Mouse (Mus musculus): ENCODE measurements around the gene Rbfox3. TPM values are rescaled to one million over a fixed set of nuclear protein-coding genes. Genes with fewer than 3 reads are reported as not detected.

Gene Rbfox3
- polyA plus RNA-seq, 1 experiment from 2014 or later = 0.76 TPM

DNA sequence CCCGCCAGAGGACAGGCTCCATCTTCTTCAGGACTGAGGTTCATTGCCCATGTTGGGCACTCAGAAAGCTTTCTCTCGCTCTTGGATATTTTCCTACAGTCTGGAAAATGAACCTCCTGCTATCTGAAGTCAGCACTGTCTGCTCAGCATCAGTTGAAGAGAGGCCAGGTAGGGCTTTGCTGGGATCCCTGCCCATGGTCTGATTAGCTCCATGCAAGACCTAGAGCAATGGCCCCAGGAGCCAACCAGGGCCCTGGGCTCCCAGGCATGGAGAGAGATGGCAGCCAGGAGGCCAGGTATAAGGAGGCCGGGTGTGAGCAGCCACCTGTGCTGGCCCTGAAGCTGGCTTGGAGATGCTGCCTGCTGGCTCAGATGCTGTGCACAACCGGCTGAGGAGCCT is 198.6 kb downstream of the Rbfox3 start:
- DNase-seq (ENCODE audit: low spot score) = no peak

DNA sequence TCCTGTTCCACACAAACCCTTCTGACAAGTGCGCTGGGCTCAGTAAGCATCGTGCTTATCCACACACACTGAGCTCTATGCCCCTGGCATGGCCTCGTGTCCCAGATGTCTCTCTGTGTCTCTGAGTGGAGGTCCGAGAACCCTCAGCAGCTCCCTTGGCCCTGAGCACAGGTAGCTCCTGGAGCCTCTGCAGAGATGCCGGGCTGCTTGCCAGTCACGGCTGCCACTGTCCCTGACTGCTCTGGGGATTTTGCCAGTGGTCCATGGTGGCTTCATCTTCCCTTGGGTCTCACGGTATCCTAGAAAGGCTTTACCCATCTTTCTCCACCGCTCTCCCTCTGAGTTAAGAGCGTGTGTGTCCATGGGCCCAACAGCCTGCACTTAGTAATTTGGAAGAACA is 199.3 kb downstream of the Rbfox3 start:
- DNase-seq (ENCODE audit: low spot score) = no peak
- WGBS = 82% methylated on average over 9 of the region's 9 CpGs
- no peak overlapping the region for H3K27ac ChIP-seq (replicated peaks)
- no peak overlapping the region for H3K4me2 ChIP-seq (replicated peaks; ENCODE audit: low read depth)
- TF ChIP-seq CTCF (IDR thresholded peaks at IDR 0.05; ENCODE audit: low read depth) (no peak), EP300 (optimal IDR thresholded peaks at IDR 0.05) (no peak)
- ATAC-seq (ENCODE audit: low FRiP score, low TSS enrichment) = no peak
- H3K9me3 ChIP-seq (ENCODE audit: control insufficient read depth, low read length) = no peaks in the 10 kb centered on the region
- no peak overlapping the region for H3K4me3 ChIP-seq (ENCODE audit: low read depth, low read length)
- H3K9ac ChIP-seq (ENCODE audit: low read length) = no peak overlapping the region
- no peaks in the 10 kb centered on the region for H3K27me3 ChIP-seq (ENCODE audit: control insufficient read depth, insufficient read depth, low read length)
- H3K4me1 ChIP-seq (replicated peaks; ENCODE audit: control insufficient read depth, insufficient read depth) = no peaks in the 10 kb centered on the region
- no peaks in the 10 kb centered on the region for H3K36me3 ChIP-seq (ENCODE audit: control insufficient read depth, insufficient read depth, low read length)

More for the DNA sequence above, 198.6 kb downstream of the Rbfox3 start:
- no peak overlapping the region for H3K4me3 ChIP-seq (ENCODE audit: low read depth, low read length)
- no peaks in the 10 kb centered on the region for H3K4me1 ChIP-seq (replicated peaks; ENCODE audit: control insufficient read depth, insufficient read depth)
- TF ChIP-seq CTCF (IDR thresholded peaks at IDR 0.05; ENCODE audit: low read depth) = no peak
- no peak for TF ChIP-seq EP300 (optimal IDR thresholded peaks at IDR 0.05)
- no peaks in the 10 kb centered on the region for H3K36me3 ChIP-seq (ENCODE audit: control insufficient read depth, insufficient read depth, low read length)
- H3K4me2 ChIP-seq (replicated peaks; ENCODE audit: low read depth) = no peak overlapping the region
- ATAC-seq (ENCODE audit: low FRiP score, low TSS enrichment) = no peak
- WGBS = 73% methylated on average over 4 of the region's 4 CpGs
- H3K27ac ChIP-seq (replicated peaks) = no peak overlapping the region
- no peaks in the 10 kb centered on the region for H3K27me3 ChIP-seq (ENCODE audit: control insufficient read depth, insufficient read depth, low read length)
- H3K9ac ChIP-seq (ENCODE audit: low read length) = no peak overlapping the region
- H3K9me3 ChIP-seq (ENCODE audit: control insufficient read depth, low read length) = no peaks in the 10 kb centered on the region

DNA sequence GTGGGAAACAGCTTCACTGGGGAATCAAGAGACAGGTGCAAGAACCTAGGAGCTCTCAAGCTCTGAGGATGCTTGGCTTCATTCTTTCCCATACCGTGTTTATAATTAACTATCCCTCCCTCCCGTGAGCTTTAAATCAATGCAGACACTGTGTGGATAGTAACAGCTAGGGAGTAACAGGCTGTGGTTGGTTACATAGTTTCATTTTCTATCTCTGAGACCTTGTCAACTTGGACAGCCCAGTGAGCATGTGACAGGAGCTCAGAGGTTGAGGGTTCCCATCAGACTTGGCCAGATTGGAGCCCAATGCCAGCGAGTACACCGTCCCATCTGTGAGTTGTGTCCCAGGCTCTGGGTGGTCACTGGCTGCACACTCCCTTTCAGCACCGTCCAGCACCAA is 201.4 kb downstream of the Rbfox3 start:
- TF ChIP-seq CTCF (IDR thresholded peaks at IDR 0.05; ENCODE audit: low read depth) (no peak), EP300 (optimal IDR thresholded peaks at IDR 0.05) (no peak)
- ATAC-seq (ENCODE audit: low FRiP score, low TSS enrichment) = no peak
- H3K4me1 ChIP-seq (replicated peaks; ENCODE audit: control insufficient read depth, insufficient read depth) = no peaks in the 10 kb centered on the region

DNA sequence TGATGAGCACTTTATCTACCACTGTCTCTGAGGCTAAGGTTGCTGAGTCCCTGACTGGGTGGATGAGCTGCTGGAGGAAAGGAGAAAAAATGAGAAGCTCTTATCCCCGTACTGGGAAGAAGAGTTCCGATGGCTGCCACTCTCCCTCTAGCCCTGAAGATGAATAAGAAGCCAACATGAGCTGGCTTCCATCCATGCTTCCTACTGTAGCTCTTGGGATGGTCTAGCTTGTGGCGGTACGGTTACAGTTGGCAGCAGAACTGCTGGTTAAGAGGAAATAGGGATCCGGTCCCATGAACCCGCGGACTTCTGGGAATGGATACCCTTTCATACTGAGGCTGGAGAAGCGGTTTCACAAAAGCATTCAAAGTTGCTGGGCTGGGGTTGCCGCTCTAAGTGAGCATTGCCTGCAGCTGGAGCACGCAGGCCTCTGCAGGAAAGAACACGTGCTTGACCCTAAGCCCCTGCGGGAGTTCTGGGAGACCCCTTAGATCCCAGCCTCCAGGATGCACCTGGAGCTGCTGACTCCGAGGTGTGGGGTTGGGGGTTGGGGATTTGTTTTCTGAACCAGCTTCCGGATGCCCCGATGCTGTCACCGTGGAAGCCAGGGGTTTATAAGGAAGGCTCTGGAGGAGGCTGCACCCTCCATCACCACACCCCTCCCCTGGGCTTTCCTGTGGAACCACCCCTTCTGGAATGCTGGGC is 215.0 kb downstream of the Rbfox3 start:
- no peaks in the 10 kb centered on the region for H3K27me3 ChIP-seq (ENCODE audit: control insufficient read depth, insufficient read depth, low read length)
- H3K27ac ChIP-seq (replicated peaks) = no peak overlapping the region
- DNase-seq (ENCODE audit: low spot score) (no peak), ATAC-seq (ENCODE audit: low FRiP score, low TSS enrichment) (no peak)
- H3K9me3 ChIP-seq (ENCODE audit: control insufficient read depth, low read length) = no peaks in the 10 kb centered on the region
- WGBS = 46% methylated on average over 16 of the region's 16 CpGs
- no peak for TF ChIP-seq CTCF (IDR thresholded peaks at IDR 0.05; ENCODE audit: low read depth)
- TF ChIP-seq EP300 (optimal IDR thresholded peaks at IDR 0.05) = no peak
- H3K4me2 ChIP-seq (replicated peaks; ENCODE audit: low read depth) = no peak overlapping the region
- H3K4me1 ChIP-seq (replicated peaks; ENCODE audit: control insufficient read depth, insufficient read depth) = no peaks in the 10 kb centered on the region
- no peak overlapping the region for H3K4me3 ChIP-seq (ENCODE audit: low read depth, low read length)
- H3K36me3 ChIP-seq (ENCODE audit: control insufficient read depth, insufficient read depth, low read length) = no peaks in the 10 kb centered on the region
- no peak overlapping the region for H3K9ac ChIP-seq (ENCODE audit: low read length)

More for the DNA sequence above, 201.4 kb downstream of the Rbfox3 start:
- Histone ChIP-seq H3K27ac (replicated peaks) (no peak overlapping the region), H3K27me3 (ENCODE audit: control insufficient read depth, insufficient read depth, low read length) (no peaks in the 10 kb centered on the region), H3K9me3 (ENCODE audit: control insufficient read depth, low read length) (no peaks in the 10 kb centered on the region), H3K4me2 (replicated peaks; ENCODE audit: low read depth) (no peak overlapping the region), H3K36me3 (ENCODE audit: control insufficient read depth, insufficient read depth, low read length) (no peaks in the 10 kb centered on the region), H3K4me3 (ENCODE audit: low read depth, low read length) (no peak overlapping the region), H3K9ac (ENCODE audit: low read length) (no peak overlapping the region)
- DNase-seq (ENCODE audit: low spot score) = no peak
- 62% methylated on average over 5 of the region's 5 CpGs for whole genome bisulfite sequencing

DNA sequence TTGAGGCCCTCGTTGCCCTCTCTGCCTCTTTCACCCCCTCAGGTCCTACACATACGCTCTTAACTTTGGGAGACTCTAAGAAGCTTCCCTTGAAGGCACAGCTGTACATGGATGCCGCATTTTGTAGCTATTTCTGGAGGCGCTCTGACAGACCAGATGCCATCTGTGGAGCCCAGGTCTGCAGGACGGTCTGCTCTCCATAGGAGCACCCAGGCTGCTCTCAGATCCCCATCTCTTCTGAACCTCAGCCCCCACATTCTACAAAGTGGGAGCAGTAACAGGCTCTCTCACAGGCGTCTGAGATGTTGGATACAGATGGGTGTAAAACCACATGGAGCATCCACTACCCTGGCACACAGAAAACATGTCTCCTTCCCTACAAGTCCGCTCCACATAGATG is 218.1 kb downstream of the Rbfox3 start:
- DNase-seq (ENCODE audit: low spot score) (no peak), ATAC-seq (ENCODE audit: low FRiP score, low TSS enrichment) (no peak)
- 80% methylated on average over 7 of the region's 7 CpGs for WGBS
- H3K4me3 ChIP-seq (ENCODE audit: low read depth, low read length) = no peak overlapping the region
- no peak overlapping the region for H3K9ac ChIP-seq (ENCODE audit: low read length)
- no peak for TF ChIP-seq CTCF (IDR thresholded peaks at IDR 0.05; ENCODE audit: low read depth)
- H3K36me3 ChIP-seq (ENCODE audit: control insufficient read depth, insufficient read depth, low read length) = no peaks in the 10 kb centered on the region
- no peak overlapping the region for H3K4me2 ChIP-seq (replicated peaks; ENCODE audit: low read depth)
- no peaks in the 10 kb centered on the region for H3K27me3 ChIP-seq (ENCODE audit: control insufficient read depth, insufficient read depth, low read length)
- no peaks in the 10 kb centered on the region for H3K4me1 ChIP-seq (replicated peaks; ENCODE audit: control insufficient read depth, insufficient read depth)
- H3K9me3 ChIP-seq (ENCODE audit: control insufficient read depth, low read length) = no peaks in the 10 kb centered on the region
- no peak overlapping the region for H3K27ac ChIP-seq (replicated peaks)

DNA sequence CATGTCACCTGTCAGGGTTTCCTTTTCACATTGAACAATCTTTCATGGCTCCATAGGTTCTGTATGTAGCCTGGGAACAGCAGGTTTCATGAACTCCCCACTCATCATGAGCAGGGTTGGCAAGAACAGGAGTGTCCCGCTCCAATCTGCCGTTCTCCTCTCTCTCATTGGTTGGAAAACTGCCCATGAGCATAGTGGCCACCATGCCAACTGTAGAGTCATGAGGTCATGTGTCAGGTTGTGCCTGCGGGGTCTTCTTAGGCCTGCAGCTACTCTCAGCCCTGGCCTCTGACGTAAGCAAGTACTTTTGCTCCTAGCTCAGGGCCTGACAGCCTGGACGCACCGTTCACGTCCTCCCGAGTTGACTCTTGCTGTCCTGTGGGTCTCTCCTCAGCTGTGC is 221.1 kb downstream of the Rbfox3 start:
- no peak for ATAC-seq (ENCODE audit: low FRiP score, low TSS enrichment)

More for the DNA sequence above, 221.1 kb downstream of the Rbfox3 start:
- Histone ChIP-seq H3K4me3 (ENCODE audit: low read depth, low read length) (no peak overlapping the region), H3K27me3 (ENCODE audit: control insufficient read depth, insufficient read depth, low read length) (no peaks in the 10 kb centered on the region), H3K4me1 (replicated peaks; ENCODE audit: control insufficient read depth, insufficient read depth) (no peaks in the 10 kb centered on the region), H3K27ac (replicated peaks) (no peak overlapping the region), H3K4me2 (replicated peaks; ENCODE audit: low read depth) (no peak overlapping the region), H3K9me3 (ENCODE audit: control insufficient read depth, low read length) (no peaks in the 10 kb centered on the region), H3K36me3 (ENCODE audit: control insufficient read depth, insufficient read depth, low read length) (no peaks in the 10 kb centered on the region), H3K9ac (ENCODE audit: low read length) (no peak overlapping the region)
- WGBS = 85% methylated on average over 8 of the region's 8 CpGs
- TF ChIP-seq EP300 (optimal IDR thresholded peaks at IDR 0.05) (no peak), CTCF (IDR thresholded peaks at IDR 0.05; ENCODE audit: low read depth) (no peak)
- DNase-seq (ENCODE audit: low spot score) = no peak

All from stomach, postnatal 0 days (tissue).